Comparison of ENCODE assay signal across 8 mouse cellular contexts in the genomic region with DNA sequence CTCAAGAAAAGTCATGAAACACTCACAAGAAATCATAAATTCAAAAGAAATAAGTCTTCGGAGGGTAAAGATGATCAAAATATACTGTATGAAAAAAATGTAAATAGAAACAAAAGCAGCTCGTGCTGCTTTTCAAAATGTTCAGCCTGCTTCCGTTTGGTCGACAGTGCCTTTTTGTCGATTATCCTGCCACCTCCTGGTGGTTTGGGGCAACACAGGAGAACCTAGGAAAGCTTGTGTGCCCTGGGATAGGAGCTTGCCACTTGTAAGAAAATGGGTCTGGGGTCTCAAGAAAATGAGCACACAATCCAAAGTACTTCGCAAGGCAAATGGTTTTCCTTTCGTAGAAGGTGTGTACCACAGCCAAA. TPM values are rescaled to one million over a fixed set of nuclear protein-coding genes. Genes with fewer than 3 reads are reported as not detected.
DNase-seq lines count a peak whose midpoint lies in the region; ATAC-seq lines count a peak whose summit lies in the region.

No protein-coding gene starts in this region.

- no peaks in the 10 kb centered on the region for H3K36me3 ChIP-seq in hindbrain, embryonic 16.5 days (ENCODE audit: control insufficient read depth, insufficient read depth, low read length)

- ATAC-seq in hindbrain, embryonic 16.5 days = no peak
- ATAC-seq in megakaryocyte progenitor cell, adult 5-6 weeks (replicated peaks; ENCODE audit: poor library complexity) = peak; percentile 45

- no peaks in the 10 kb centered on the region for H3K9me3 ChIP-seq in hindbrain, embryonic 16.5 days (ENCODE audit: control insufficient read depth, low read length)

- 1% methylated on average over 7 of the region's 7 CpGs for WGBS in hindbrain, embryonic 16.5 days

- H3K9ac ChIP-seq in hindbrain, embryonic 16.5 days (ENCODE audit: low read depth, low read length) = peak overlapping the region; percentile 8

- peak overlapping the region; percentile 47 for H3K4me3 ChIP-seq in hindbrain, embryonic 16.5 days (ENCODE audit: low read length)

- intact Hi-C loops in left cerebral cortex, postnatal 10 days (cut with DNase I) = loop anchor here (5.0 kb wide), 1 partner anchor 221 kb away; no protein-coding TSS in a partner anchor

- H3K27me3 ChIP-seq in hindbrain, embryonic 16.5 days (replicated peaks; ENCODE audit: control insufficient read depth, insufficient read depth, low read length) = no peaks in the 10 kb centered on the region

- peaks cover 9% of the 10 kb centered on the region for H3K4me1 ChIP-seq in hindbrain, embryonic 16.5 days (ENCODE audit: control insufficient read depth, insufficient read depth, low read depth, low read length)

- H3K27ac ChIP-seq in hindbrain, embryonic 16.5 days (ENCODE audit: low read depth, low read length) = no peak overlapping the region

- DNase-seq in adrenal gland, adult (ENCODE audit: inconsistent age in 2 of 2, low spot score in 1 of 2) = peak; percentile 66 to 92
- DNase-seq in adrenal gland, postnatal 4 days (ENCODE audit: low spot score in 2 of 2) = no peak
- DNase-seq in cerebellum, adult 9-11 months = peak; percentile 63
- DNase-seq in frontal cortex, postnatal 14 days (ENCODE audit: low spot score in 2 of 2) = peak; percentile 43 to 75
- DNase-seq in left cerebral cortex, postnatal 10 days (ENCODE audit: extremely low spot score in 1 of 2, low spot score in 2 of 2) = peak; percentile 59 to 67
- DNase-seq in right cerebral cortex, postnatal 25 days = peak; percentile 63

- peak overlapping the region; percentile 94 for H3K4me2 ChIP-seq in hindbrain, embryonic 16.5 days (ENCODE audit: low read length)

RNA-seq across cellular contexts. Expression of gene Hfe2, which starts 21.9 kb away (rescaled TPM):
- 10 to 100 TPM in 1 of 2 experiments, 1 to 10 TPM in 1; 3.9 to 11.2 TPM for total RNA-seq in adrenal gland, postnatal 4 days (2021)
- polyA plus RNA-seq in hindbrain, embryonic 16.5 days (2015; fragmentation: Nextera tagmentation; extraction: Ambion mirVana) = 3.3 and 3.5 TPM in 2 replicates
- total RNA-seq in left cerebral cortex, postnatal 10 days (2021) = under 1 TPM; 0.39 to 0.57 TPM
- total RNA-seq in megakaryocyte progenitor cell, adult 5-6 weeks (2015) = not detected in 2 replicates
- not detected in 2 replicates for total RNA-seq in megakaryocyte progenitor cell, adult 5-6 weeks (2017)

RNA-seq across cellular contexts. Expression of gene BC107364, which starts 51.0 kb away (rescaled TPM):
- total RNA-seq in adrenal gland, postnatal 4 days (2021) = not detected
- not detected in 2 replicates for polyA plus RNA-seq in hindbrain, embryonic 16.5 days (2015; fragmentation: Nextera tagmentation; extraction: Ambion mirVana)
- total RNA-seq in left cerebral cortex, postnatal 10 days (2021) = not detected
- total RNA-seq in megakaryocyte progenitor cell, adult 5-6 weeks (2015) = not detected in 2 replicates
- total RNA-seq in megakaryocyte progenitor cell, adult 5-6 weeks (2017) = not detected in 2 replicates

RNA-seq across cellular contexts. Expression of gene Txnip, which starts 54.7 kb away (rescaled TPM):
- total RNA-seq in adrenal gland, postnatal 4 days (2021) = 100 to 1,000 TPM; 980 to 992 TPM
- polyA plus RNA-seq in hindbrain, embryonic 16.5 days (2015; fragmentation: Nextera tagmentation; extraction: Ambion mirVana) = 51.0 and 53.6 TPM in 2 replicates
- total RNA-seq in left cerebral cortex, postnatal 10 days (2021) = 10 to 100 TPM; 40.3 to 45.4 TPM
- 103 and 139 TPM in 2 replicates for total RNA-seq in megakaryocyte progenitor cell, adult 5-6 weeks (2015)
- total RNA-seq in megakaryocyte progenitor cell, adult 5-6 weeks (2017) = 94.6 and 128 TPM in 2 replicates

Comparison
In these comparisons a context has a peak if more than half of its experiments do, and no peak if none do; other contexts are left out.
1. DNase-seq: peak in adrenal gland, adult (2 of 2), cerebellum, adult 9-11 months (single experiment), frontal cortex, postnatal 14 days (2 of 2), left cerebral cortex, postnatal 10 days (2 of 2) and right cerebral cortex, postnatal 25 days (single experiment); none in adrenal gland, postnatal 4 days (0 of 2).
2. RNA of gene Txnip, which starts 54.7 kb away (total RNA-seq): 980 to 992 TPM in adrenal gland, postnatal 4 days; 94.6 to 139 TPM in megakaryocyte progenitor cell, adult 5-6 weeks and 40.3 to 45.4 TPM in left cerebral cortex, postnatal 10 days; every median in the first group is over 4 times any median in the second.